Mouse (Mus musculus) retina, adult 2 months (tissue): ENCODE measurements at regions not wholly inside any gene's neighbourhood (a gene's known extent, or its start where the extent isn't known, plus 50 kb on each side); places are given as distances from the start of the nearest gene placed in this dataset.

Source experiments
- DNase-seq: peaks from one replicate; pipeline ENCODE4 v3.0.0-alpha.2; 2012; ENCODE audit warnings: low read depth, low spot score

DNA sequence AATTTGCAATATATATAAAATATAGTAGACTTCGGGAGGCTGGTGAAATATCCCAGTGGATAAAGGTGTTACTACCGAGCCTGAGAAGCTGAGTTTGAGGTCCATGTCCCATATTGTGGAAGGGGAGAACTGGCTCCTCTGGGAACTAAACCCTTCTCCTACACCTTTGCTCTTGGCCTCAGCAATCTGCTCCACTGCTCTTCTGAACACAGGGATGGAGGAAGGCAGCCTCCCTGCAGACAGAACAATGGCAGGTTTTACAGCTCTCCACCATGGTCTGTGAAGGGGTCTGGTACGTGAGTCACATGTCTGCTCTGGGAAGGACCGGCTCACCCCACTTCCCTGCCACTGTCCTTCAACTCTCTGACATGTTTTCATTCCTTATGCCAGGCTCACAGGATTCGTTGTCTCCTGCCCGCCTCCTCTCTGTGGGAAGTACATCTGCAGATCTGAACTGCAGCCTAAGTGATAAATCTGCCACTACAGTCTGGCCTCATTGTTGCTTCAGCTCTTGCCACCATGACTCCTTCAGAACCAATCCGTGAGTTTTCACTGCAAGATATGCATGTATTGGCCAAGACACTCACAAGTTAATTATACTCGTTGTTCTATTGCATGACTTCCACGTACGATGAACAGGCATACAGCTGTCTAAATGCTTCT is 220.0 kb upstream of the Gm9767 start:
- no peak for DNase-seq

DNA sequence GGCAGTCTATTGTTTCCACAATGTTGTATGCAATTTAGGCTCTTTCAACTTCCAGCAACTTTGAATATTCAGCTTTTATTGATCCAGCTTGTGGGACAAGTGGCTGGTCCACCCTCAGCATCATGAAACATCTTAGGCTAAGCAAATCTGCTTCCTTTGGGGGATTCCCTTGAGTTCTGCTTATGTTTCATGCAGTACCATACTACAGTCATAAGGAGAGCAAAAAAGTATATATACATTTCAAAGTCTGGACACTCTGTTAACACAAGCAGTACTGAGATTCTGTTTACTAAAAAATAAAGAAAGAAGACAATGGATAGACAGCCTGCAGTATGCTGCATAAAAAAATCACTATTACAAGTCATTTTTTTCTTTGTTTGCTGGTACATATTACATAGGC is 233.7 kb upstream of the Gm9767 start:
- DNase-seq, result no peak

DNA sequence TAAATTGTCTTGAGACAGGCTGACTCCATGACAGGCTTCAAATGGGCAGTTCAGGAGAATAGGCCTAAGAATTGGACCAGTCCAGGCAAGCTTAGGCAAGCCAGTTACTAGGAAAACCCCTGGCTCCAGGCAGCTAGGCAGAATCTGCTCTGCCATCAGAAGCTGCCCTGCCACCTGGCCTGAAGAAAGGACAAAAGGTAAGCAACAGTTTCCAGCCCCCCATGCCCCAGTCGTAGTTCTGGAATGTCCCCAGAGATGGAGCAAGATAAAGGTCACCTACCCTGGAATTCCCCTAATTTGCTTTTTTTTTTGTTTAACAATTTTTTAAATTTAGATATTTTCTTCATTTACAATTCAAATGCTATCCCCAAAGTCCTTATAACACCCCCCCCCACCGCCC is 248.8 kb upstream of the Gm9767 start:
- DNase-seq, result no peak

DNA sequence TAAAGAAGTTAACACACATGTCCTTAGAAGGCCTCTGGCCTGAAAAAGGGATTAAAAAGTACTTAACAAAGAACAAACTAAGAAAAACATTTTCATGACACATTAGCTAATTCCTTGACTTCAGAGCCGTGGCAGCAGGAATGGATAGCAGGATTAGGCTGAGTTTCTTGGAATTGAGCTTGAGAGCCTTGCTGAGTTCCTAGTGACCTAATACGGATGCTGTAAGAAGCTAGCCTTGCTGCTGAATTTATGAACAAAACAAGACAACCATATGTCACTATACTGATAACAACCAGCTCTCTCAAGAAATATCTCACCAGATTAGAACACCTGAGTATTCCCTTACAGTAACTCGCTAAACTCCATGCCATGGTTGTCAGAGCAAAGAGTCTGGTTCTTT is 268.2 kb upstream of the Smlr1 start:
- no peak for DNase-seq

DNA sequence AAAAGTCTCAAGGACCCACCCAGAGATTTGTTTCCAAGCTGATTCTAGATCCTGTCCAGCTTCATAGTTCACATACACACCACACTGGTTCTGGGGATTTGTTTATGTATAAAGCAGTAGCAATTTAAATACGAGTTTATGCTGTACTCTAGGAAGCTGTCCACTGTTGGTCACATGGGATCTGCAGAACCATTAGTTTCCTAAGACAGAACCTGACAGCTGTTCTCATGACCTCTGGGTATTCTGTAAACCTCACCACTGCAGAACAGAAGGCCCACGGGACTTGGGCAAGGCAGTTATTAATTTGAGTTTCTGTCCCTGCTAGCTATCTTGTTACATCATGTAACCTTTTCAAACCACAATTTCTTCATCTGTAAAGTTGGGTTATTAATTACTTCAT is 265.4 kb upstream of the Smlr1 start:
- DNase-seq, result no peak

- DNase-seq, result no peak
Observed at GRCm38 (mm10) chr10:25798881-25799280, 262.8 kb upstream of the Smlr1 start.

DNA sequence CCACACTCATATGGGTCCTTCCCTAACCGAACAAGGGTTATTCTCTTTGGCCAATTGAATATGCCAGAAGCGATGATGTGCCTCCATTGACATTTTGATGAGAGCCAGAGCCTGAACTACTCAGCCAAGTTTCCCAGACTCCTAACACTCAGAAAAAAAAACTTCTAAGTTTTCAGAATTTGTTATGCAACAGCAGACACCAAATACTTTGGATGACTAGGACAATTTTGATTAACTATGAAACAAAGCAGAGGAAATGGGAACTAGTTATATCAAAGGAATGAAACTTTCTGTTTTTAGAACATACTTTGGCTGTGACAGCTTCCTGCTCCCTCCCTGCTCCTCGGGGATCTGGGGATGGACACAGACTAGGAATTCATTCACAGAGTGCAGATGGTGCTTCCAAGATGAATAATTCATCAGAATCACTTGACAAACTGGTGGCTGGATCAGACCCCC is 254.3 kb upstream of the Smlr1 start:
- DNase-seq, result no peak

DNA sequence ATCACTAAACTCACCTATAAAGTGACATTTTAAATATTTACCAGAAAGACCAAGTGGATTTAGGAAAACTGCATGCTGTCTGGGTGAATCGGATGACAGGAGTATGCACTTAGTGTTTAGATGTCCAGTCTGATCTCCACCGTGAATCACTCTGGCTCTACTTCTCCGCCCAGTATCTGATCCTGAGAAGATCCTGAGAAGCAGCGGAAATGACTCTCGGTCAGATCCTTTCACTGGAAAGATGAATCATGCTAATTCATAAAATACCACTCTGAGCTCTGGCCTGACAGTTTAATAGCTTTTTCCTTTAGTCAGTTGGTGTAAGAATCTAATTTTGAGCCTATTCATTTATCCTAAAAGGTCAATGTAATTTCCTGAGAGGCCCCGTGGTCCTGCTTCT is 252.6 kb upstream of the Smlr1 start:
- DNase-seq, result no peak

DNA sequence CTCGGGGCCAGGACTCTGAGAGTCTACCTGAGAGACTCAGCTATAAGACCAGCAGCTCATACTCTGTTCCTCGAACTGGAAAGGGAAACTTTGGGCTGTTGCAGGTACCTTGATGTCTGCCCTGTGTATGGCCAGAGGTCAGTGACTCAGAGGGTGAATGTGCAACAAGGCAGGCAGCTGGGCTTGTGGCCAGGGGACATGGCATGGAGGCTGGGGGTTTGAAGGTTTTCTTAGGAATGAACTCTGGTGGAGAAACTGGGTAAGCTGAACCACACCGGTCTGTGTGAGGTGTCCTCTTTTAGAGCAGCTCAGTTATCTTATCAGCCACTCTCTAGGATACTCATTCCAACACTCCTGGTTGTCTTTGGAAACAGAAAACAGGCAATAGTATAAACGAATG is 251.9 kb upstream of the Smlr1 start:
- no peak for DNase-seq

GRCm38 (mm10) chr10:25783861-25784260 is 247.8 kb upstream of the Smlr1 start:
- DNase-seq, result no peak

DNA sequence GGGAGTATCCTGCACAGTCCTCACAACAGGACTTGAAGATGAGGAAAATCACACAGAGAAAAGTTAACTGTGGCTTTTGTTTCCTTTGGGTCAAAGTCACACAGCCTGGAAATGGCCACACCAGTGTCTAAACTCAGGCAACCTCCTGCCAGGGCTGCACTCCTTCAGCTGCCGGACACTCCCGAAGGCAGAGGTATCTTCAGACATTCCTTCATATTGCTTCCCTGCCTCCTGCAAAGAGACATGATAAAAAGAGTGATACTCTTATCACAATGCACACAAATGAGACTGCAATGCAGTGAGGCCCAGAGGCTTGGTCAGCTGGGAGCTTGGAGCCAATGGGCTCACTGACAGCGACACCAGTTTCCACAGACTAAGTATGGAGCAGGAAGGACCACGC is 243.4 kb upstream of the Smlr1 start:
- no peak for DNase-seq

GRCm38 (mm10) chr10:25777717-25778116 is 241.7 kb upstream of the Smlr1 start:
- DNase-seq, result no peak

- no peak for DNase-seq
Observed at GRCm38 (mm10) chr10:25776697-25777096, 240.6 kb upstream of the Smlr1 start.

GRCm38 (mm10) chr10:25770051-25770450 is 234.0 kb upstream of the Smlr1 start:
- no peak for DNase-seq

DNA sequence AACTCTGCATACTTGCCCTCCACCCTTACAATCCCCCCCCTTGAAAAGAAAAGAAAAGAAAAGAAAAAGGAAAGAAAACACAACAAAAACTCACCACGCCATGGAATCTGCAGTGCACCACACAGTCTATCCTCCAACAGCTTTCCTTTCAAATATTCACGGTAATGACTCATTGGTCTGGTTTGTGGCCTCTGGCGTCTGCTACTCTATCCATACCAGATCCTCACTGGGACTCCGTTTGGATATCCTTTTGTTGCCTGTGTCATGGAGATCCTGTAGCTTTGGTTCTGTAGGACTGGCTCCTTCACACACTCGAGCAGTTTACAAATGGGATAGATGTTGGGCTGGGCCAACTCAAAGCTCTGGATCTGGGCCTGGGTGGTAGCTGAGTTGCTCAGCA is 232.4 kb upstream of the Smlr1 start:
- DNase-seq, result no peak

- DNase-seq, result no peak
Observed at GRCm38 (mm10) chr10:25754300-25754699, 218.2 kb upstream of the Smlr1 start.

DNA sequence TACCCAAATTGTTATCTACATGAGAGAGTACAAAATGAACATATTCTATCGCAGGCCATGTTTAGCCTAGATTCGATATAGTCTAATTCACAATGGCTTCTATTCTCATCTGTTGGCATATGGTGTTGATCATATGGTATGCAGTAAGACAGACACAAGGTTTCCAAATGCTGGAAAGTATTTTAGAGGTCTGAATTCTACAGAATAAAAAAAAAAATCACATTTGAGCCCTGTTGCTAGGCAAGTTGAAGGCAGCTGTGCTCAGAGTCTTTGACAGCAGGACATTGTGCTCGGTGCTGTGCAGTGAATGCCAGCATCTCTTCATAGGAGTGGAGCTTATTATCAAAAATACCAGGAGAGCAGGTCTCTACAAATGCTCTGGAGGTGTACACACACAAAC is 206.6 kb upstream of the Smlr1 start:
- DNase-seq, result no peak

- no peak for DNase-seq
Observed at GRCm38 (mm10) chr10:25740956-25741355, 204.9 kb upstream of the Smlr1 start.

- DNase-seq, result no peak
Observed at GRCm38 (mm10) chr10:25730470-25730869, 194.4 kb upstream of the Smlr1 start.

- no peak for DNase-seq
Observed at GRCm38 (mm10) chr10:25723966-25724365, 187.9 kb upstream of the Smlr1 start.

- no peak for DNase-seq
Observed at GRCm38 (mm10) chr10:25715747-25716146, 179.7 kb upstream of the Smlr1 start.

GRCm38 (mm10) chr10:25714636-25715035 is 178.6 kb upstream of the Smlr1 start:
- no peak for DNase-seq

DNA sequence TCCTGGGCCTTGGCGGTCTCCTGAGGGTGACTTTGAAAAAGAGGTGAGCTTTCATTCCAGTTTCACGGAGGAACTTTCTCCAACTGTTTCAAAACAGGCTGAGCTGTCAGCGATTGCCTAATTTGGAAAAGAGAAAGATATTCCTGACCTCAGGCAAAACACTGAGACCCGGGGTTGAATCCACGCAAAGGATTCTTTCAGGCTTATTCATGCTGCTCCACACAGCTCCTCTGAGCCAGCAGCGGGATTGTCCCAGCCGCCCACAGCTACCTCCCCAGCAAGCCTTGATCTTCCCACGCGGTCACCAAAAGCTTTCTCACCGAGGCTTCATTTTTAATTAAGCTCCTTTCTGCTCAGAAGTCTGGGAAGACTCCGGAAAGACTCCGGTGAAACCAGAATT is 178.0 kb upstream of the Smlr1 start:
- DNase-seq, result no peak

- DNase-seq, result no peak
Observed at GRCm38 (mm10) chr10:25707951-25708350, 171.9 kb upstream of the Smlr1 start.
